8 mouse cellular contexts compared by ENCODE assay signal in the genomic region with DNA sequence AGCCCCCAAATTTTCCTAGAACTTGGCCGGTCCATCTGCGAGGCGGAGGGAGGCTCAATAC. TPM values are rescaled to one million over a fixed set of nuclear protein-coding genes. Genes with fewer than 3 reads are reported as not detected.
A peak's percentile ranks its signal among the peaks of the same experiment; 100 is the strongest.
DNase-seq lines count a peak whose midpoint lies in the region; ATAC-seq and TF ChIP-seq lines count a peak whose summit lies in the region.

TSS of gene Gm21981 (minus strand) at position 14 of the 61 bp plus-strand sequence.

- H3K9me3 ChIP-seq in kidney, embryonic 16.5 days (ENCODE audit: low read length), result no peaks in the 10 kb centered on the region
- H3K9me3 ChIP-seq in embryonic facial prominence, embryonic 10.5 days, result no peaks in the 10 kb centered on the region
- H3K9me3 ChIP-seq in hindbrain, postnatal 0 days (ENCODE audit: low read length), result no peaks in the 10 kb centered on the region
- H3K9me3 ChIP-seq in midbrain, postnatal 0 days (ENCODE audit: low read length), result no peaks in the 10 kb centered on the region

- no peak for ATAC-seq in kidney, embryonic 16.5 days (ENCODE audit: low FRiP score, low TSS enrichment)
- no peak for ATAC-seq in hindbrain, postnatal 0 days
- ATAC-seq in midbrain, postnatal 0 days (ENCODE audit: low FRiP score), result no peak

- H3K9ac ChIP-seq in kidney, embryonic 16.5 days (replicated peaks; ENCODE audit: low read length), result peak within 1 kb of the TSS; percentile 85
- H3K9ac ChIP-seq in hindbrain, postnatal 0 days (replicated peaks; ENCODE audit: low read length), result peak within 1 kb of the TSS; percentile 75
- H3K9ac ChIP-seq in midbrain, postnatal 0 days (replicated peaks; ENCODE audit: low read length, poor library complexity, severe bottlenecking), result peak within 1 kb of the TSS; percentile 84

- TF ChIP-seq CTCF in hindbrain, postnatal 0 days (IDR thresholded peaks at IDR 0.05; ENCODE audit: low read depth), result 0 out of 2 replicates have a peak, but pooled peaks have one; percentile 24
- TF ChIP-seq CTCF in midbrain, postnatal 0 days (IDR thresholded peaks at IDR 0.05), result peak; percentile 42; the same call in 1 of the 2 replicates

- no peaks in the 10 kb centered on the region for H3K36me3 ChIP-seq in kidney, embryonic 16.5 days (ENCODE audit: insufficient read depth, low read length)
- peaks cover 10% of the 10 kb centered on the region for H3K36me3 ChIP-seq in embryonic facial prominence, embryonic 10.5 days (replicated peaks)
- H3K36me3 ChIP-seq in hindbrain, postnatal 0 days (ENCODE audit: insufficient read depth, low read length), result peaks cover 4% of the 10 kb centered on the region; the same call in 1 of the 2 replicates
- H3K36me3 ChIP-seq in midbrain, postnatal 0 days (ENCODE audit: insufficient read depth, low read length), result peaks cover 8% of the 10 kb centered on the region; the same call in 1 of the 2 replicates

- WGBS in kidney, embryonic 16.5 days, result 0% methylated on average over 3 of the region's 3 CpGs
- WGBS in embryonic facial prominence, embryonic 10.5 days, result 0% methylated on average over 3 of the region's 3 CpGs
- 3% methylated on average over 3 of the region's 3 CpGs for WGBS in hindbrain, postnatal 0 days
- 0% methylated on average over 3 of the region's 3 CpGs for WGBS in midbrain, postnatal 0 days

- H3K4me2 ChIP-seq in kidney, embryonic 16.5 days (replicated peaks; ENCODE audit: low read depth, low read length), result peak within 1 kb of the TSS; percentile 83
- peak within 1 kb of the TSS; percentile 84 for H3K4me2 ChIP-seq in hindbrain, postnatal 0 days (ENCODE audit: low read depth, low read length)
- peak within 1 kb of the TSS; percentile 73 for H3K4me2 ChIP-seq in midbrain, postnatal 0 days (ENCODE audit: low read depth, low read length, poor library complexity, severe bottlenecking)

- H3K27me3 ChIP-seq in kidney, embryonic 16.5 days (ENCODE audit: insufficient read depth, low read length), result no peaks in the 10 kb centered on the region; the same call in 1 of the 2 replicates
- peaks cover 63% of the 10 kb centered on the region for H3K27me3 ChIP-seq in embryonic facial prominence, embryonic 10.5 days (replicated peaks; ENCODE audit: low read depth, poor library complexity, severe bottlenecking)
- H3K27me3 ChIP-seq in hindbrain, postnatal 0 days (ENCODE audit: insufficient read depth, low read length), result no peaks in the 10 kb centered on the region
- H3K27me3 ChIP-seq in midbrain, postnatal 0 days (ENCODE audit: insufficient read depth, low read length), result no peaks in the 10 kb centered on the region

- peak within 1 kb of the TSS; percentile 74 for H3K4me3 ChIP-seq in kidney, embryonic 16.5 days (ENCODE audit: low read length)
- H3K4me3 ChIP-seq in embryonic facial prominence, embryonic 10.5 days, result peak within 1 kb of the TSS; percentile 85
- H3K4me3 ChIP-seq in hindbrain, postnatal 0 days (ENCODE audit: low read length), result peak within 1 kb of the TSS; percentile 57
- H3K4me3 ChIP-seq in midbrain, postnatal 0 days (ENCODE audit: low read depth, low read length), result peak within 1 kb of the TSS; percentile 79

- H3K27ac ChIP-seq in kidney, embryonic 16.5 days (ENCODE audit: low read length), result peak within 1 kb of the TSS; percentile 74
- H3K27ac ChIP-seq in embryonic facial prominence, embryonic 10.5 days (replicated peaks), result peak within 1 kb of the TSS; percentile 90
- peak within 1 kb of the TSS; percentile 84 for H3K27ac ChIP-seq in hindbrain, postnatal 0 days
- H3K27ac ChIP-seq in midbrain, postnatal 0 days (ENCODE audit: low read depth, low read length), result peak within 1 kb of the TSS; percentile 85

- no peak for DNase-seq in kidney, postnatal 36 days
- DNase-seq in embryonic facial prominence, embryonic 10.5 days (ENCODE audit: low spot score), result no peak
- DNase-seq in hindbrain, postnatal 0 days (ENCODE audit: low spot score), result no peak
- no peak for DNase-seq in midbrain, postnatal 0 days (ENCODE audit: low spot score)
- no peak for DNase-seq in thymus, postnatal 0 days (ENCODE audit: low spot score)
- DNase-seq in cerebellum, postnatal 10 days, result no peak
- DNase-seq in urinary bladder, adult 18-20 months (ENCODE audit: low spot score in 2 of 2), result no peak

- H3K4me1 ChIP-seq in kidney, embryonic 16.5 days (ENCODE audit: insufficient read depth, low read length), result peaks cover 22% of the 10 kb centered on the region
- peaks cover 32% of the 10 kb centered on the region for H3K4me1 ChIP-seq in embryonic facial prominence, embryonic 10.5 days
- H3K4me1 ChIP-seq in hindbrain, postnatal 0 days (ENCODE audit: insufficient read depth, low read length), result peaks cover 11% of the 10 kb centered on the region; the same call in 1 of the 2 replicates
- H3K4me1 ChIP-seq in midbrain, postnatal 0 days (ENCODE audit: insufficient read depth, low read length), result no peaks in the 10 kb centered on the region; the same call in 1 of the 2 replicates

RNA-seq across cellular contexts. Expression of gene Gm21981, which starts in this region (rescaled TPM):
- 0.24 and 0.90 TPM in 2 replicates for polyA plus RNA-seq in kidney, embryonic 16.5 days (2015; fragmentation: Nextera tagmentation; extraction: Ambion mirVana)
- polyA plus RNA-seq in embryonic facial prominence, embryonic 10.5 days (2016; fragmentation: Nextera tagmentation; extraction: Ambion mirVana), result 0.21 and 0.24 TPM in 2 replicates
- 5.5 and 8.3 TPM in 2 replicates for total RNA-seq in hindbrain, postnatal 0 days (2014; rRNA removed)
- 0.79 and 0.85 TPM in 2 replicates for polyA plus RNA-seq in hindbrain, postnatal 0 days (2015; fragmentation: Nextera tagmentation; extraction: Ambion mirVana)
- 5.2 and 5.8 TPM in 2 replicates for total RNA-seq in midbrain, postnatal 0 days (2014; rRNA removed)
- polyA plus RNA-seq in midbrain, postnatal 0 days (2015; fragmentation: Nextera tagmentation; extraction: Ambion mirVana), result 0.56 and 0.90 TPM in 2 replicates
- polyA plus RNA-seq in thymus, postnatal 0 days (2015; fragmentation: Nextera tagmentation; extraction: Ambion mirVana), result 0.12 and 0.18 TPM in 2 replicates
